Mouse (Mus musculus) thymus, postnatal 10 days (tissue): ENCODE data around the gene Slamf7.
"Not testable (repeated sequence)": the region's sequence is repeated elsewhere in the genome, so short reads cannot be mapped to it uniquely, and the experiment has no call there.

ENCODE experiments used
- DNase-seq, 2 experiments: peaks; one replicate each; pipeline ENCODE4 v3.0.0; 2021; ENCODE audit warnings: low spot score in 2 of 2

Gene Slamf7

DNA sequence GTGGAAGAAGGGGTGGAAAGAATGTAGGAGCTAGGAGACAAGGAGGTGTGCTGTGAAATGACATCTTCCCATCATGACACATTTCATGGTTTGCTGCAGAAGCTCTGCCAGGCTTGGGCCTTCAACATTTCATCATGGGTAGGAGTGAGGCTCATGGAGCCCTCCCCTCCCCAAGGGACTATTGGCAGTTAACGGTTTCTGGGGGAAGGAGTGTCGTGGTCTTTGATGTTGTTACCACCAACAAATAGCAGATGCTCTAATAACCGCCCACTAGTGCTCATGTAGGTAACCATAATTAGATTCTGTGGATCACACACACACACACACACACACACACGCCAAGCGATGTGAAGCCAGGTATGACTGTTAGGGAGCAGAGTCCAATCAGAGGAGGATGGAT lies at the start of gene Slamf7:
Gene Slamf7 (minus strand): TSS at position 302 of the 400 bp plus-strand sequence.
- DNase-seq = no peak

DNA sequence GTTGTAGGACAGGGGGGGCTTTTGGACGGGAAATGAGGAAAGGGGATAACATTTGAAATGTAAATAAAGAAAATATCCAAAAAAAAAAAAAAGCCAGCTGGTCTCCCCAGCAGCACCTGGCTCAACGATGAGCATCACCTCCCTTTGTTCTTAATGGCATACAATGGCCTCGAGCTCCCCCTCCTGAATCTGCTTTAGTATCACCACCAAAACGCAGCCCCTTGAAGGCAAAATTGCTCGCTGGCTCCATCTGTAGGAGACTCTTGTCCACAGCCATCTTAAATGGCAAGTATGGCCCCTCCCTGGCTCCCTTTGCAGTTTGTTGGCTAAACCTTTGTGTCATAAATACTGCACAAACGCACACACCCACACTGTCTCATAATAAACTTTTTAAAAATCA lies 46.1 kb upstream of the Slamf7 start:
- DNase-seq = peak; percentile 68 to 80

DNA sequence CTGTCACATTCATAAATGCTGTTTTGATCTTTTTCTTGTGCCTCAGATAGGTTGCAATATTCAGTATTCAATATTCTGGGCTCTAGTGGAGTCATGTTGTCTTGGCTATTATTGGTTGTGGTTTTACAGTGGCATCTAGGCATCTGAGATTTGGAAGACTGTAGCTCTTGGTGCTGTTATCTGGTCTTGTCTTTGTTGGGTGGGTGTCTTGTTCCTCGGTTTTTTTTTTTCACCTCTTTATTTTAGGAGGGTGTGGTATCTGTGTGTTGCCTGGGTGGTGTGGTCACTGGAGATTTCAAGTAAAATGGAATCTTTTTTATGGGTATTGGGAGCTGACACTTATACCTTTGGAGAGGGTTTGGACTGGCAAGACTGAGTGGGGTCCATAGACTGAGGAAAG lies 41.1 kb upstream of the Slamf7 start:
- no peak for DNase-seq

DNA sequence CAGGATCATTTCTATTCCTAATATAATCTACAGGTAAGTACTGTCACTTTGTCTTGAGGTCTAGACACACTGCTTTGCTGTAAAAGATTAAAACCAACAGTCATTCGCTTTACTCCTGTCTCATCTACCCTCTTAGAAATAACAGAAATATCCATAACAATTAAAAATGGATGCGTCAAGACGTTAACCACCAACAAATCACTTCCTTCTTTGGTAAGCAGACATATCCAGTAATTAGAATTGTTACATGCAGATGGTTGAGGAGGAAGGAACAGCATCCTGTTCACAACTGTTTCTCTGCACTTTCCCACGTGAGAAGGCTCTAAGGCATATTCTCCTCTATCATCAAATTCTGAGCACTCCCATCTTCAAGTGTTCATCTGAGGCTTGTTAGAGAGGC lies 34.5 kb upstream of the Slamf7 start:
- DNase-seq = no peak

DNA sequence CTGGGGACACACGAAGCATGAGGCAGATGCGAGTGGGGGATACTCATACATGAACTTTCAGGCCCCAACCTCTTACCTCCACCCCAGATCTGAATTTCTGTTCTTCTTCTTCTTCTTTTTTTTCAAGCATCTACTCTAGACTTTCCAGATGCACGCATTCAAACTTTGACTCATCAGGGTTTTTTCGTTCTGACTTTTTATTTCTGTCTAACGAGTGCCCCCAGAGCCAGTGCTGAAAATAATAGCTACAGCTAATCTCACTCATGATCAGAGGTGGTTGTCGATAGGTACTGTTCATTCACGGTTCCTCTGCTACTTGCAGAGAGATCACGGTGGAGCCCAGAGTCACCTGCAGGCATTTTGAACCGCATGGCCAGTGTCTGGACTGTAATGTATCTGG lies 32.1 kb upstream of the Slamf7 start:
- no peak for DNase-seq

DNA sequence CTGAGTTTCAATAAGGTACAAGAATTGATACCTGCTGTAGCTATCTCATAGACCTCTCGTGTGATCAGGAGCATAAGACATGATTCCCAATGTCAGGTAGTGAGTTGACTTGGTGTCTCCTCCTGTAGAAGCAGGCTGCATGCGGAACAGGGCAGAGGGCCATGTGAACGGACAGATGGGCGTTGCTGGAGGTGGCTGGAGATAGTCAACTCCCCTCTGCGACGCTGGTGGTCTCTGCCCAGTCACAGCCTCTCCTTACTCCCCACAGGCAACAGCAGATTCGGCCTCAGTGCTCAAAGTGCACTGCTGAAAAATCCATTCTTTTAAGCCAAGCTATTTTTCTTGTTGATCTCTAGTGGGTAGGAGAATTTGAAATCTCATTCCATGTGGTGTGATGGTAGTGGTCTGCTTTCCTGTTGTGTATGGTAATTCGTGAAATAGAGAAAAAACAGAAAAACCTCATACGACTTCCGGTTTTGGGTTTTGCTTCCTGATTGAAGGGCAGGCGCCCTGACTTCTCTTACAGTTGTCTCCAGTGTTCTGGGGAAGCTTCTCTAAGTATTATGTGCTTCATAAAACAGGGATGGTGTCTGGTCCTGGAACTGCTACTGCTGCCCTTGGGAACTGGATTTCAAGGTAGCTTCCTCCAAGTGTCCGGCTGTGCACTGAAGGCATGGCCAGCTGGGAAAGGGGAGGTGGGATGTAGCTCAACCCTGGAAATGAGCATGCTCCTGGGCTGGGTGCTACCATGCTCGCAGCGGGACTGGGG lies 28.9 kb upstream of the Slamf7 start, which contains the start of gene Cd48:
Gene Cd48 (plus strand): TSS at position 479 of the 769 bp plus-strand sequence.
- DNase-seq = peak in 1 of 2 experiments; percentile 40

DNA sequence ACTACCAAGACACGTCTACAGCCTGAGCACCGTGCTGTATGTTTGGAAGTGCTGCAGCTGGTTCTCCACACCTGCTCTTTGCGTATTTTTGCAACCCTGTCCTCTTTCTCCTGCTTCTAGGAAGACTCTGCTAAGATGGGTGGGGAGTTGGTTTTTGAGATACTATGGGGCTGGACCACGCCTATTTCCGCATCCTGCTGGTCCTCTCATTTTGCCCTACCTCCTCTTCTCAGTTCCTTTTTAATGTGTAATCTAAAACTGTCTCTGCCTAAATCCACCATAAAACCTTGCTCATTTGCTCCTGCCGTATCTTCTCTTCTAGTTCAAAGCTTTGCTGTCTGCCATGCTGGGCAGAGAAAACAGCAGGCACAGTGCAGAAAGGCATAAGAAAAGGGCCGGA lies 28.2 kb upstream of the Slamf7 start:
- DNase-seq = peak in 1 of 2 experiments; percentile 42

DNA sequence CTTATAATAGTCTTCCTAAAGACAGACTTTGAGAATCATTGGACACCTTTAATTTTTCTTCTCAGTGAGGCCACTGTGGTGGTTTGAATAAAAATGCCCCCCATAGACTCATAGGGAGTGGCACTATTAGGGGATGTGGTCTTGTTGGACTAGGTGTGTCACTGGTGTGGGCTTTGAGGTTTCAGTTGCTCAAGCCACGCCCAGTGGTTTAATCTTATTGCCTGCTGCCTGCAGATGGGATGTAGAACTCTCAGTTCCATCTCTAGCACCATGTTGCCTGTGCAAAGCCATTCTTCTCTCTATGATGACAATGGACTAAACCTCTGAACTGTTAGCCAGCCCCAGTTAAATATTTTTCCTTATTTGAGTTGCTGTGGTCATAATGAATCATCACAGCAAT lies 24.9 kb upstream of the Slamf7 start:
- DNase-seq = no peak

DNA sequence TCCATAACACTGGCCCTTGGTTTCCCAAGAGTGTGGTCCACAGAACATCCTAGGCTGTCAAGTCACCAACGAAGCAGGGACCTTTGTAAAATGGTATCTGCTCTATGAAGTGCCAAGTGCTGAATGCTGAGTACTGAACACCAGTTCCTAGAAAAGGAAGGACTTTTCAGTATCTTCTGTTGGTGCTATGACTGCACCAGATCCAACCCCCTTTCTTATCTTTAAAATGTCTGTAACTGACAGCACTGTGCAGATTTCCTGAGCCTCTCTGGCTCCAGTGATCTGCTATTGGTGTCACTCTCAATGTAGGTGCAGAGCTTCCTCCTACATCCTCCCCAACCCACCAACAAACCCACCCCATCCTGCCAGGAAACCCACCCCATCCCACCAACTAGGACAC lies 21.6 kb upstream of the Slamf7 start:
- no peak for DNase-seq

DNA sequence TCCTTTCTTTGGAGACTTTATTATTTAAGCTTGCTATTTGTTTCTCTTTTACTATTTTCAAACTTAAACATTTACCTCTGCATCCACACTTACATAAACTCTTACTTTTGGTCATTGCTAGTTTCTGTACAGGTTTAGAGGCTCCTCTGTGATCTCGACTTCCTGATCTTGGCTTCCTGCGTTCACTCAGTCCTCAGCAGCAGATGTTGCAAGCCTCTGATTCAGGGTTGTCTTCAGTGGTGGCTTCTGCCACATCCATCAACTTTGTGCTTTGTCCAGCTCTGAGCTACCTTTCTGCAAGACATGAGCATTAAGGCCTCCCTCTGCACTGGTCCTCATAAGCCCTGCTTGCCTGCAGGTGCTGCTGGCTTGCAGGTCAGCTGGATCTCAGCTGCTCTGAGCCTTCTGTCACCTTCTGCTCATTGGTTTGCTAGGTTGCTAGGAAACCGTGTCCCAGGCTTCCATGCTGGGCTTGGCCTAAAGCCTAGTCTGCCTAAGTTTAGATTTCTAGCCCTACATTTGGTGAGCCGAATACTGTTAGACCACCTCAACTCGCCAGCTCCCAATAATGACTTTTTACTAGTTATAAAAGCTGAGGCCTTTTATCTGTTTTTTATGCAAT lies 20.1 kb upstream of the Slamf7 start:
- peak in 1 of 2 experiments; percentile 24 for DNase-seq

DNA sequence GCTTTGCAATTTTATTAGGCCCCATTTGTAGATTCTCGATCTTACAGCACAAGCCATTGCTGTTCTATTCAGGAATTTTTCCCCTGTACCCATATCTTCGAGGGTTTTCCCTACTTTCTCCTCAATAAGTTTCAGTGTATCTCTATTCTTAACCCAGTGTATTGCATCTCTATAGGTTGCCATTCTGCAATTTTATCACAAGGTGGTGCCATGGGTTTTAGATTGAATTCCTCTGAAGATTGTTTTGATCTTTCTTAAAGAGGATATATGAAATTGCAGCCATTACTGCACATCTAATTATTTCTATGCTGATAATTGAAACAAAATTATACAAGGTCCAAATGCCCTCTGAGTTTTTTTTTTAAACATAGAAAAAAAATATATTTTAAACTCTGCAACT lies 19.6 kb upstream of the Slamf7 start:
- DNase-seq = not testable (repeated sequence)

DNA sequence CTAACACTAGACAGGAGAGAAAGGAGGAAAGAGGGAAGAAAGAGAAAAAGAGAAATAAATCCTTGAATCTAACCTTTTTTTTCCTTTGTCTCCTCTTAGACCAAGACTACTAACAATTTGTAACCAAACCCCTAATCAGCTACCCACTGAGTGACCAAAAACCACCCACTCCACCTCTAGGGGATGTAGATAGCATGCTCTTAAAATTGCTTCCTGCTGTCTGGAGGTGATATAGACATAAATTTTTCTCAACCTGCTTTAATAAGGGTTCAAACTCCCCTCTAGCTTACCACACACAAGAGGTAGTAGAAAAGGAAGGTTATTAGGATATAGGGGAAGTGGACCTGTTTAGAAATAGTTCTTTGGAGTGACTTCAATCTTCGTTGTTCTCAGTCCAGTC lies 14.3 kb upstream of the Slamf7 start:
- no peak for DNase-seq

DNA sequence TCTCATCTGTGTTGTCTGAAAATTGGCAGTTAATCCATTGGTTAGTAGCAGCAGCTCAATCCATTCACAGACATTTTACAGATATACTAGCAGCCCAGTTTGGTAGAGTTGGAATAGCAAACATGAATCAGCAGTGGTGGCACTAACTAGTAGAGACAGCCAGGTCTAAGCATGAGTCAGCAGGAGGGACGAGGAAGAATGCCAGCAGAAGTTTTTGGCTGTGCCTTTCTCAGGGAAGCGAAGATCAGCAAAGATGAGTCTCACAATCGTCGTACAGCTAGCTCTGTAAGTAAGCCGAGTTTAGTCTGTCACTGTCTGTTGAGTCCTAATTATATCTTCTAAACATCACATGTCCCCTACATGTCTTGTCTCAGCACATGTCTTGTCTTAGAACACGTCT lies 13.5 kb upstream of the Slamf7 start:
- no peak for DNase-seq

DNA sequence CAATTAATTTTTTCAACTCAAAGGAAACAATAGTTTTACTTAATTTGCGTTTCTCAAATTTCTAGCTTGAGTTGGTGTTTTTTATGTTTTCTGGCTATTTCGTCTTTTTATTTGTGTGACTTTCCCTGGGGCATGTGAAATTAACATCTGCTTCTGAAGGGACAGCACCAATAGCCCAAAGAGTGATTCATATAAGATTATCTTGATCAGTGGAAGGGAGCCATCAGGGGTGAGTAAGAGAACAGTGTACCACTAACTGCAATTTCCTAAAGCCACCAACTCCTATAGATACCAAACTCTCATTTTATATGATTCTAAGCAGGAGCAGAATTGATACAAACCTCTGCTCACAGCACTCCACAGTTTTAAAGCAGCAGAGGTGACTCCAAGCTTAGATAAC lies 10.9 kb upstream of the Slamf7 start:
- no peak for DNase-seq

DNA sequence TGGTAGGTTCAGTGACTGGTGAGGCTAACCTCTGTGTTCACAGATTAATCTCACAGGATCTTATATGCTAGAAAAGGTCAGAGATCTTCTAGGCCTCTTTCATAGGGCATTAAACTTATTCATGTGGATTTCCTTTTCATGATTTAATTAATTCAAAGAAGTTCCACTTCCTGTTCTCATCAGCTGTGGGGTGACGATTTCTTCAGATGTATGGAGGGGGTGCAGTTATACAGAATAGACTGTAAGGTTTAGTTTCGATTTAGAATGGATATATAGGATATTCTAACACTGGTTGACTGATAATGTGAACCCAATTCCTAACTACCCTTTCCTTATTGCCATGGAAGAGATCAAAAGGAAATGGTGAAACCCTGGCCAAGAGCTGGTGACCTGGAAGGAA lies 8.6 kb upstream of the Slamf7 start:
- no peak for DNase-seq

DNA sequence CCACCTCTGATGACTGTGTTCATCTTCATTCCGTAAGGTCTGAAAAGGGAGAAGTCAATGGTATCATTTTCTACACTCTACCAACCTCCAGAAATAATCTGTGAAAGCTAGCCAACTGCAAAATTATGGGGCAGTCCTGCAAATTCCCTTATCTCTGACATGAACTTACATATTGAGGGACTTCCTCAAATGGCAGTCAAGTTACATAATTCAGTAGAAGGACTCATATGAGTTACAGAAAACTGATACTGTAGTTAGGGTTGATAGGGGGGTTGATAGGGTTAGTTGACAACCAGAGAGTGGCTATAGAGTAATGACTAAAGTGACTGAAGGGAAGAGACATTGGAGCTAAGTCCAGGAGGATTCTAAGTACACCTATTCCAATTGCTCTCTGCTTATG lies 7.6 kb upstream of the Slamf7 start:
- DNase-seq = no peak

DNA sequence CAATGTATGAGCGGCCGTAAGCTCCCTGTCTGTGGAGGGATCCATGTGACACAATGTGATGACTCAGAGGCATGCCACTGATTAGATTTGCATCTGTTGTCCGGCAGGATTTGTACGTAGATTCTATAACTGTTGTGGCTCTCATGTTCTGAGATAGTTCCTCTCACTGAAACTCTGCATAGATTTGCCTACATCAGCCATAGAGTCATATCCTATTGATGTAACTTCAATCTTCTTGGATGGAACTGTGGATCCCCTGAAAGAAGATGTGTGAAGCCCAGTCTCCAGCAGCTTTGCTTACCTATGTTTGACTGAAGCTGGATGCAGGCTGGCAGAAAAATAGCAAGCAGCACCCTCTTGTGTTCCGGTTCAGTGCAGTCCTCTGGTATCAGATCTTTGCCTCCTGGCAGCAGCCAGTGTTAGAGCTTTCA lies 5.7 kb upstream of the Slamf7 start:
- no peak for DNase-seq

DNA sequence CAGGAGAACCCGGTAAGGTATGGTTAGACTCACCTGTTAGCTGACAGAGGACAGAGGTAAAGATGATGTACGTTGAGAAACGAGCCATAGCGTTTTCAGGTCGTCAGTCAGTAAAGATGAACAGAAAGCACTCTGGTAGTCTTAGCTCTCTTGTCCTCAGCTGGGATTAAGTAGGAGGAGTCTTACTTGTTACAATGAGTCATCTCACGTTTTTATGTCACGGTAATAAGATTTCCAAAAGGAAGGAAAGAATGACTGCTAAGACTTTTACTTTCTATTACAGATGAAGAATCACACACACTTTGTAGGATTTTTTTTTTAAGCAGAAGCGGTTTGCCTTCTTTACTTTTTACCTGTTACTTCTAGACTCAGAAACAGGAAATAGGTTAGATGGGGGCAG lies 4.0 kb downstream of the Slamf7 start:
- no peak for DNase-seq

DNA sequence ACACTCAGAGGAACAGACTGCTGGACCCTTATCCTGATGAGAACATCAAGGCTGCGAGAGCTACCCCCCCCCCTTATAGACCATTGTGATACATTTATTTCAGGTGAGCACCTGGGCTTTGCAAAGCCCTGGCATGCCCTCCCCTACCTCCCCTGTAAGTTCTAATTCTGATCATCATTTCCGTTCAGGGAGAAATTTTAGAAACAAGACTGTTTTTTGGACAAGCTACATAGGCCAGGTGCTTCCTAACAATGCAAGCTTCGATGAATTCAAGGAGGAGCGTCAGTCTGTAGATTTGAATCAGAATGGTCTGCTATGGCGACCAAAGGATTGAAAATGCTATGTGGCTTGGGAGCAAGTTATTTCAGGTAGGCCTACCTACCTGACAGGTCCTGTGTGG lies 5.1 kb downstream of the Slamf7 start:
- no peak for DNase-seq

DNA sequence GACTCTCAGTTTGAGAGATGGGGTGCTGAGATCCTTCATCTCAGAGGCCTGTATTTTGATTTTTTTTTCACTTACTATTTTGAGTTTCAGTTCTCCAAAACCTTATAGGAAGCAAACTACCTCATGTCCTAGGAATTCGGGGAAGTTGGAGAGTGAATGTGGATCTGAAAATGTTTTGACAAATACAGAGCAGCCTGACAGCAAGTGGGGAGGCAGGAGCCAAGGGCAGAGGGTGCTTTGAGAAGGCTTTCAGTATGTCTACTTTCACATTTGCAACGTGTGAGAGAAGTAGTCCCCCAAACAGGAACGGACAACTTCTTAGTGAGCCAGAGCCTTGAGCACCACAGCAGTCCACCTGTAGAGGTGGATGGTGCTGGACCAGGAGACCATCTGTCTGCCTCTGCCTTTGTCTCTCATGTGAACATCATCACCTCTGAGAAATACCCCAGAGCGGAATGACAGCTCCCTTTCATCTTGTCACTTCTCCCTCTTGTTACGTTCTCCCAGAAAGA lies 6.3 kb downstream of the Slamf7 start:
- DNase-seq = no peak

DNA sequence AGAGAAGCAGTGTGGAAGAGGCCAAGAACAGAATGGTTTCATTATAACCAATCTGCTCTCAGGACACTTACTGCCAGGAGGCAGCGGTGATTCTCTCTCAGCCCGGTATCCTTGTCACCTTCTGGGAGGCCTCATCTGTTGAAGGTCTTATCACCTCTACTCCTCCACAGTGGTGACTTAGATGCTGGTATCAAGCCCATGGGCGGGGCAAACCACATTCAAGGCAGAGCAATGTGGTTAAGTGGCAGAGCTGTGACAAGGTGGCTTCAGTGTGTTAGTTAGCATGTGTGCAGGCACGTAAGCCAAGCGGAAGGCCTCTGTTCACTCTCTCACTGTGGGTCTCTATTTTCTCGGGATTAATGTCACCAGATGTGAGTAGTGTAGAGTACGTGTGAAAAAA lies 9.2 kb downstream of the Slamf7 start:
- DNase-seq = peak; percentile 16 to 17

DNA sequence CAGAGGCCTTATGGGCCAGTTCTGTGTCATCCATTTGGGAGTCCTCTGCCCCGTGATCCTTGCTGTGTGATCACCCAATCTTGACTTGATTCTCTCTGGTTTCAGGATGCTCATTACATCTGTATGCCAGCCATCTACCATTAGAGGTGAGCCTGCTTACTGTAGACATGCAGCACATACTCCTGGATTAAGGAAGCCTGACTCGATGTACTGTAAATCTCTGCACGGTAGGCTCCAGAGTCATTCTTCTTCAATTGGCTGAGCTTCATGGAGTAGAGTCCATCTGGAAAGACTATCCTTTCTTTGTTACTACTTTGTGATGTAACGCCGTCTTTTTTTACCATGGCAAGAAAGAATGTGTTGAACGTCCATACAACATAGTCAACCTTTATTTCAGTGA lies 12.0 kb downstream of the Slamf7 start:
- no peak for DNase-seq

DNA sequence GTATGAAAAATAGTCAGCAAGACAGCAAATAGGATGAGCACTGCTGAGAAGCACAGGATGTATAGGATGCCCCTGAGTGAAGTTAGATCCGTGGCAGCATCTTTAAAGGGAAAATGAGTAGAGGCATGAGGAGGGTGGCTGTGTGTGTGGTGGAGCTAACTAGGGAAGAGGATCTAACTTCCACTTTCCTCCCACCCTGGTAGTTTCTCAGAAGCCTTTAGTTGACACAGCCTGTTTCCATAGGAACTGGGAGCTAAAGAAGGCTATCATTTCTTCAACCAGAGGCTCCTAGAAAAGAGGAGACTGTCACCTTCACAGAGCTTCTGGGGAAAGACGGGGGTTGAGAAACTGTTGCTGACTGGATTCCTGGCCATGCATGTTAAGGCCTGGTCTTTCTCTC lies 14.1 kb downstream of the Slamf7 start:
- DNase-seq = no peak
